Mouse (Mus musculus) intestine, embryonic 14.5 days (tissue): ENCODE measurements around the gene Psg20. TPM values are rescaled to one million over a fixed set of nuclear protein-coding genes. Genes with fewer than 3 reads are reported as not detected.
"Not testable (repeated sequence)": the region's sequence is repeated elsewhere in the genome, so short reads cannot be mapped to it uniquely, and the experiment has no call there.

Source experiments
- ATAC-seq: fragments of 200-750 bp; cut with Nextera tagmentation; replicated peaks from 2 replicates; pipeline ENCODE4 v1.8.0; 2017; ENCODE audit warnings: low read depth, moderate number of reproducible peaks, moderate TSS enrichment, moderate library complexity; ENCODE audit not compliant: low FRiP score, low TSS enrichment
- DNase-seq: peaks from one replicate; pipeline ENCODE4 v3.0.0-alpha.2; 2018; ENCODE audit warnings: low spot score
- H3K27ac ChIP-seq: fragments of 300-500 bp; sonication (generic); 2 replicates; pipeline ENCODE4 v1.5.1; 2014; ENCODE audit warnings: low read depth, mild to moderate bottlenecking, control low read depth
- H3K27me3 ChIP-seq: fragments of 300-500 bp; sonication (generic); replicated peaks from 2 replicates; pipeline ENCODE4 v1.6.1; 2014; ENCODE audit warnings: low read length, control low read depth; ENCODE audit not compliant: control insufficient read depth, insufficient read depth
- H3K36me3 ChIP-seq: fragments of 300-500 bp; sonication (generic); 2 replicates; pipeline ENCODE4 v1.6.1; 2014; ENCODE audit warnings: low read length, control low read depth; ENCODE audit not compliant: control insufficient read depth, insufficient read depth
- H3K4me1 ChIP-seq: fragments of 300-500 bp; sonication (generic); replicated peaks from 2 replicates; pipeline ENCODE4 v1.6.1; 2014; ENCODE audit warnings: low read length, control low read depth, mixed read lengths; ENCODE audit not compliant: control insufficient read depth, insufficient read depth
- H3K4me2 ChIP-seq: fragments of 300-500 bp; sonication (generic); 2 replicates; pipeline ENCODE4 v1.6.1; 2014; ENCODE audit warnings: low read length
- H3K4me3 ChIP-seq: fragments of 300-500 bp; sonication (generic); 2 replicates; pipeline ENCODE4 v1.5.1; 2014; ENCODE audit warnings: low read depth, low read length, control low read depth, mixed read lengths
- H3K9ac ChIP-seq: fragments of 300-500 bp; sonication (generic); 2 replicates; pipeline ENCODE4 v1.6.1; 2014; ENCODE audit warnings: mild to moderate bottlenecking, low read length
- H3K9me3 ChIP-seq: fragments of 300-500 bp; sonication (generic); 2 replicates; pipeline ENCODE4 v1.6.1; 2016; ENCODE audit warnings: low read length, control low read depth; ENCODE audit not compliant: control insufficient read depth
- WGBS: fragments of 180-500 bp; shearing (Covaris S2); extraction: QIAGEN DNeasy Blood & Tissue Kit; methylation state at CpG from one replicate; pipeline ENCODE4 v1.1.7; 2014; 5-methylcytosine and 5-hydroxymethylcytosine counted together
- polyA plus RNA-seq: library from polyadenylated mRNA; unstranded; fragments of >200 nt; fragmentation: Nextera tagmentation; extraction: Ambion mirVana; gene quantifications from 2 replicates; pipeline ENCODE4 v1.2.1, GENCODE M21; 2014

Psg20 gene
- polyA plus RNA-seq: not detected in 2 replicates

DNA sequence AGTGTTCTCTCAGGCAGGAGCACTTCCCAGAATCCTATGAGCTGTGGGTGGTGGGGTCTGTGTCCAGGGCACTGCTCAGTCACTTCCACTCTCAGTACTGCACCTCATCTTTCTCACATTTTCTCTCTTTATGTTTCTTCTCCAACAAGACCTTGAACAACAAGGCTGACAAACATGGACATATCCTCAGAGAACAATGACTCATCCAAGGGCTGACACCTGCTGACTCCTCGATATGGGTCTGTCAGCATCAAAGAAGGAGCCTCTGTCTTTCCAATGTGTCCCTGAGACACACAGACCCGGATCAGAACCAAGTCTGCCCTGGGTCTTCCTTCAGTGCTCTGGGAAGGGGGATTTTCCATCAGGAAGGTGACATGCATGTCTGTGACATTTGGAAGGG, at the start of gene Psg20:
Psg20 (minus strand) TSS at position 101 of the 400 bp plus-strand sequence.
- H3K4me3 ChIP-seq: no peak within 1 kb of the TSS
- 69% methylated on average over 2 of the region's 2 CpGs for WGBS
- DNase-seq (no peak), ATAC-seq (no peak)
- no peaks in the 10 kb centered on the region for H3K27me3 ChIP-seq
- no peak within 1 kb of the TSS for H3K27ac ChIP-seq
- no peak within 1 kb of the TSS for H3K4me2 ChIP-seq
- no peaks in the 10 kb centered on the region for H3K4me1 ChIP-seq
- no peaks in the 10 kb centered on the region for H3K36me3 ChIP-seq
- H3K9ac ChIP-seq: no peak within 1 kb of the TSS
- H3K9me3 ChIP-seq: no peaks in the 10 kb centered on the region

DNA sequence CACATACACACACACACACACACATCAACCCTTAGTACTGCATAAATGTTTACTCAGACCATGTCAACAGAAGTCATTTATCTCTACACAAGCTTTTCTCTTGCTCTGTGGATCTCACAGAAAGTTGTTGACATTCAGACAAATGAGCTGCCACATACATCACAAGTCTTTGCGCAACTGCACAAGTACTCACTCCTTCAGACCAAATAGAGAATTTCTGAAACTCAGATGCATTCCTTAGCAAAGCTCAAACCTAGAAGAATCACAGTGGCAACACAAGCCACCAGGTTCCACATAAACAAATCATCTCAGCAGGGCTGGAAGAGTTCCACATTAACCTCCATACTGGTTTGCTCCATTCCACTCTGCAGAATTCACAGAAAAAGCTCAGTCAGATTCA, 48.5 kb upstream of the Psg20 start:
- 57% methylated on average over 1 of the region's 1 CpGs for WGBS
- Histone ChIP-seq H3K4me2 (no peak overlapping the region), H3K27ac (no peak overlapping the region), H3K4me3 (no peak overlapping the region), H3K9ac (no peak overlapping the region), H3K4me1 (no peaks in the 10 kb centered on the region), H3K36me3 (no peaks in the 10 kb centered on the region), H3K9me3 (no peaks in the 10 kb centered on the region), H3K27me3 (no peaks in the 10 kb centered on the region)
- DNase-seq (no peak), ATAC-seq (no peak)

DNA sequence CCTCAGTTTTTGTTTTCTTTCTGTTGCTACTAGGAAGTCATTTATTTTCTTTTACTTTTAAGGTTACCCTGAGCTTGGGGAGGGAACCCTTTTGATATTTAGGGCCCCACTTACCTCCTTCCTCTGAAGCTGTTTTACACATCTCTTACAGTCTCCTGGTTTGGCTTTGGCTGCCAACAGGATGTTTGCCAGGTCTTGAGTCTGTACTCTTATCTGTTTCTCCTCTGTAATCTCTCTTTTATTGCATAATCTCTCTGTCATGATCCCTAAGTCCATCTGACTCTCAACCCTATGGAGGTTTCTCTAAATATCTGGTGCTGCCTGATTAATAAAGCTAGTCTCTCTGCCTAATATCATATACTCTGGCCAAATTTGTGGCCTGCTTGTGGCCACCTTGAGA, 47.1 kb upstream of the Psg20 start:
- ATAC-seq (no peak), DNase-seq (no peak)
- no peaks in the 10 kb centered on the region for H3K27me3 ChIP-seq
- no peak overlapping the region for H3K9ac ChIP-seq
- no peaks in the 10 kb centered on the region for H3K36me3 ChIP-seq
- no peaks in the 10 kb centered on the region for H3K9me3 ChIP-seq
- no peak overlapping the region for H3K4me3 ChIP-seq
- H3K4me1 ChIP-seq: no peaks in the 10 kb centered on the region
- no peak overlapping the region for H3K4me2 ChIP-seq
- H3K27ac ChIP-seq: no peak overlapping the region

DNA sequence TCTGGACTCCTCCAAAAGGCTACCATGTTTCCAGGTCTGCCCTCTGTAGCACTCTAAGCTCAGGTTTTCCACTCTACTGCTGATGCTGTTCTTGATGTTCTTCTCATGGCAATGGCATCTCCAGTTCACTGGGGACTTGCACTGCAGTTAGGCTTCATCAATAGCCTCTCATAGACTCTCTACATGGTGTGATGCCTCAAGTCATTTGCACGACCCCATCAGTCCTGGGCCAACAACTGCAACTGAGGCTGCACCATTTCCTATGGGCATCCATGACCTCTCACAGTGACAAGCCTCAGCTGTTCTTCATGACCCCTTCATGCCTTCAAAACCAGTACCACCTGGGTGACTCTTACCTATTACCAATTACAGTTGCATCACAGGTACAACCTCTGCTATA, 42.4 kb upstream of the Psg20 start:
- H3K36me3 ChIP-seq: no peaks in the 10 kb centered on the region
- no peak overlapping the region for H3K4me3 ChIP-seq
- no peaks in the 10 kb centered on the region for H3K9me3 ChIP-seq
- H3K27me3 ChIP-seq: no peaks in the 10 kb centered on the region
- DNase-seq: peak; percentile 13
- H3K9ac ChIP-seq: no peak overlapping the region
- H3K4me1 ChIP-seq: no peaks in the 10 kb centered on the region
- no peak for ATAC-seq
- 79% methylated on average over 1 of the region's 1 CpGs for WGBS
- H3K27ac ChIP-seq: no peak overlapping the region
- H3K4me2 ChIP-seq: no peak overlapping the region

DNA sequence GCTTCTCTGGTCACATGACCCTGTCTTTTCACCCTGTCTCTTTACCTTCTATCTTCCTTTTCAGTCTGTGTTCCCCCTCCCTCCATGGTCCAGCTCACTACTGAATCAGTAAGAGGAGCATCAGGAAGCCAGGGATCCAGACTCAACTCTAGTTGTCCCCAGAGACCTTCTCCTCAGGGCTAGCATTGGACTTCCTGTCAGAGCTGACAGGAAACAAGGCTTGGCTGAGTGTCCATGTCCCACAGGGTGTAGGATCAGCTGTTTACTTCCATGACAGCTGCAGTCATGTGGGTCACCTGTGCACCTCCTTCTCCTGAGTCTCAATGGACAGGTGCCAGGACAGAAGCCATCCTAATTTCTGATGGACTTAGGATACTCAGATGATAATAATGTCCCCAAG, 39.9 kb upstream of the Psg20 start:
- H3K4me1 ChIP-seq, ATAC-seq, H3K9ac ChIP-seq, H3K27ac ChIP-seq, H3K4me3 ChIP-seq, H3K4me2 ChIP-seq, H3K27me3 ChIP-seq, H3K9me3 ChIP-seq, H3K36me3 ChIP-seq: not testable (repeated sequence)
- DNase-seq: peak; percentile 6

DNA sequence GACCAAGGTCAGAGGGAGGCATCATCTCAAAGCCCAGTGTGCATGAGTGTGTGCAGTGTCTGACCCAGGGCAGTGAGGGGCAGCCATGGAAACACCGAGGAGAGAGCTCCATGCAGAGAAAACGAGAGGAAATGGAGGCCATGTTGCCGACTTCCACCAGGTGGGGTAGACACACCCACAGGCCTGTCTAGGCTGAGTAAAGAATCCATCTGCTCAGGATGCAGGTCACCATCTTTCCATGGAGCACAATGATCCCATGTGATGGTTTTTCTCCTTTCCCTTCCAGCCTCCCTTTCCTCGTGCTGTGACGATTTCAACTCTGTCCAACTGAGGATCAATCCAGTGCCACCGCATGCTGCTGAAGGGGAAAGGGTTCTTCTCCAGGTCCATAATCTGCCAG, 38.0 kb upstream of the Psg20 start:
- no peak for DNase-seq
- H3K4me2 ChIP-seq: no peak overlapping the region

DNA sequence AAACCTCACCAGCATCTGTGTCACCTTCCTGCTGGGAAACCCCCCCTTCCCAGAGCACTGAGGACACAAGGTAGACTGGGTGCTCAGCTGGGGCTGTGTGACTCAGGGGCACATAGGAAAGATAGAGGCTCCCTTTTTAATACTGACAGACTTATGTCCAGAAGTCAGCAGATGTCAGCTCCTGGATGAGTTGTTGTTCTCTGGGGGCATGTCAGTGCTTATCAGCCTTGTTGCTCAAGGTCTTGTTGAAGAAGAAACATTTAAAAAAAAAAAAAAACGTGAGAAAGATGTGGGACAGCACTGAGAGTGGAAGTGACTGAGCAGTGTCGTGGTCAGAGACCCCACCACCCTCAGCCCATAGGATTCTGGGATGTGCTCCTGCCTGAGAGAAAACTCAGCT, 31.8 kb upstream of the Psg20 start, which contains the start of gene Psg22:
Psg22 (plus strand) TSS at position 301 of the 400 bp plus-strand sequence.
- Histone ChIP-seq H3K4me1 (no peaks in the 10 kb centered on the region), H3K27me3 (no peaks in the 10 kb centered on the region), H3K9me3 (no peaks in the 10 kb centered on the region), H3K9ac (no peak within 1 kb of the TSS), H3K4me2 (no peak within 1 kb of the TSS), H3K36me3 (no peaks in the 10 kb centered on the region), H3K4me3 (no peak within 1 kb of the TSS), H3K27ac (no peak within 1 kb of the TSS)
- no peak for ATAC-seq
- DNase-seq: peak; percentile 20
- WGBS: 54% methylated on average over 2 of the region's 2 CpGs

More for the DNA sequence above, 38.0 kb upstream of the Psg20 start:
- no peaks in the 10 kb centered on the region for H3K27me3 ChIP-seq
- no peak for ATAC-seq
- no peak overlapping the region for H3K27ac ChIP-seq
- H3K9me3 ChIP-seq: no peaks in the 10 kb centered on the region
- no peaks in the 10 kb centered on the region for H3K4me1 ChIP-seq
- WGBS: 81% methylated on average over 6 of the region's 6 CpGs
- H3K9ac ChIP-seq: no peak overlapping the region
- H3K4me3 ChIP-seq: no peak overlapping the region
- H3K36me3 ChIP-seq: no peaks in the 10 kb centered on the region

DNA sequence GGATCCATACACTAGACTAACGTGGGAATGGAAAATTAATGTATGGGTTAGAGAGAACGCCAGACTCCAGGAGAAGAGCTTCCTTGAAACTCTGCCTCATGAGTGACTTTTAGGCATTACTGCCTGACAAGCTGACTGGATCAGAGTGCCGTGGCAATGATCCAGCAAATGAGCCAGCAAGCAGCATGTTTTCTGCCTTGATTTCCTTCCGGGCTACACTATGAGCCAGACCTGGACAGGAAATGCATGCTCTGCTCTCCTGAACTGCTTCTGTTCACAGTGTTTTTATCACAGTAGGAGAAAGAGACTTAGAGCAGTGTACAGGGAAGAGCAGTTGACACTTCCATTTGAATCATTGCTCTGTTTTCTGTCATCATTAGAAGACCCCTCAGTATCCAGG, 29.6 kb upstream of the Psg20 start:
- Histone ChIP-seq H3K36me3 (no peaks in the 10 kb centered on the region), H3K4me2 (no peak overlapping the region), H3K27ac (no peak overlapping the region), H3K4me3 (no peak overlapping the region), H3K9me3 (no peaks in the 10 kb centered on the region), H3K27me3 (no peaks in the 10 kb centered on the region), H3K4me1 (no peaks in the 10 kb centered on the region), H3K9ac (no peak overlapping the region)
- ATAC-seq (no peak), DNase-seq (peak; percentile 27)
- WGBS: 63% methylated on average over 4 of the region's 4 CpGs

DNA sequence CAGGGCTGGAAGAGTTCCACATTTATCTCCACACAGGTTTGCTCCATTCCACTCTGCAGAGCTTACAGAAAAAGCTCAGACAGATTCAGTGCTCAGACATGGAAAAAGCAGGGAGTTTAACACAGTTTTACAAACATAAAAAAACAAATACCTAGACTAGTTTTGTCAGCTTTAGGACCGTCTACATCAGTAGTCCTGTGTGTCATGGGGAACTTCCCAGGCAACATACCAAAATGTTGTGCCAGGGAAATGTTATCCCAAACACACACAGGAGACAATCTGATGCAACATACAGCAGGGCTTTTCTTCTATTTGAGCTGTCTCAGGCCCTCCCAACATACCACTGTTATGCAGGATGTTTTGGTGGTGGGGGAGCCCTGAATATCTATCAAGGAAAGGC, 24.9 kb upstream of the Psg20 start:
- H3K27ac ChIP-seq: no peak overlapping the region
- no peaks in the 10 kb centered on the region for H3K36me3 ChIP-seq
- no peaks in the 10 kb centered on the region for H3K4me1 ChIP-seq
- H3K4me2 ChIP-seq: no peak overlapping the region
- WGBS: 59% methylated on average over 1 of the region's 1 CpGs
- H3K9me3 ChIP-seq: no peaks in the 10 kb centered on the region
- H3K9ac ChIP-seq: no peak overlapping the region
- ATAC-seq: no peak
- no peak overlapping the region for H3K4me3 ChIP-seq
- H3K27me3 ChIP-seq: no peaks in the 10 kb centered on the region
- no peak for DNase-seq
